Mouse (Mus musculus) right cerebral cortex, postnatal 14 days (tissue): ENCODE results near the gene Olfr203.
"Not testable (repeated sequence)": the region's sequence is repeated elsewhere in the genome, so short reads cannot be mapped to it uniquely, and the experiment has no call there.

ENCODE experiments used
- DNase-seq: peaks from one replicate; pipeline ENCODE4 v3.0.0; 2022

The Olfr203 gene

GRCm38 (mm10) chr16:59298581-59298980, at the start of gene Olfr203:
TSS of gene Olfr203 (plus strand) at chr16:59298881.
- no peak for DNase-seq

- no peak for DNase-seq
These were observed 49.0 kb upstream of the Olfr203 start for GRCm38 (mm10) chr16:59249684-59250083.

- DNase-seq = not testable (repeated sequence)
These were observed 29.6 kb upstream of the Olfr203 start for GRCm38 (mm10) chr16:59269097-59269496.

GRCm38 (mm10) chr16:59272532-59272931, 26.1 kb upstream of the Olfr203 start, which contains the start of gene Olfr201:
TSS of gene Olfr201 (minus strand) at chr16:59272632.
- DNase-seq = not testable (repeated sequence)

GRCm38 (mm10) chr16:59280542-59280941, 18.1 kb upstream of the Olfr203 start:
- DNase-seq = no peak

- DNase-seq = no peak
These were observed 15.2 kb upstream of the Olfr203 start for GRCm38 (mm10) chr16:59283476-59283875.

GRCm38 (mm10) chr16:59286693-59287092, 12.0 kb upstream of the Olfr203 start, which contains the start of gene Olfr202:
TSS of gene Olfr202 (minus strand) at chr16:59286793.
- DNase-seq = no peak

GRCm38 (mm10) chr16:59287576-59287975, 11.1 kb upstream of the Olfr203 start:
- not testable (repeated sequence) for DNase-seq

- no peak for DNase-seq
These were observed 19.5 kb downstream of the Olfr203 start, which contains the start of gene Olfr204 for GRCm38 (mm10) chr16:59318148-59318547. TSS of gene Olfr204 (minus strand) at chr16:59318248.

GRCm38 (mm10) chr16:59323262-59323661, 24.6 kb downstream of the Olfr203 start:
- not testable (repeated sequence) for DNase-seq

GRCm38 (mm10) chr16:59331038-59331437, 32.4 kb downstream of the Olfr203 start, which contains the start of gene Olfr205:
TSS of gene Olfr205 (minus strand) at chr16:59331138.
- DNase-seq = no peak

- no peak for DNase-seq
These were observed 50.5 kb downstream of the Olfr203 start, which contains the start of gene Olfr206 for GRCm38 (mm10) chr16:59349146-59349545. TSS of gene Olfr206 (minus strand) at chr16:59349246.
